Mouse (Mus musculus) lung, embryonic 15.5 days (tissue): ENCODE measurements around the gene Aqp1. TPM values are rescaled to one million over a fixed set of nuclear protein-coding genes. Genes with fewer than 3 reads are reported as not detected.
A peak's percentile ranks its signal among the peaks of the same experiment; 100 is the strongest.

Experiments
- ATAC-seq: fragments of 200-750 bp; cut with Nextera tagmentation; 2 replicates; pipeline ENCODE4 v1.8.0; 2017; ENCODE audit warnings: moderate number of reproducible peaks, borderline replicate concordance; ENCODE audit not compliant: low FRiP score, low TSS enrichment; ENCODE audit errors: extremely low read depth
- H3K27ac ChIP-seq: fragments of 300-500 bp; sonication (generic); 2 replicates; pipeline ENCODE4 v1.5.1; 2015; ENCODE audit warnings: moderate library complexity, mild to moderate bottlenecking, inconsistent platforms
- H3K27me3 ChIP-seq: fragments of 300-500 bp; sonication (generic); 2 replicates; pipeline ENCODE4 v1.6.1; 2015; ENCODE audit warnings: inconsistent platforms
- H3K36me3 ChIP-seq: fragments of 300-500 bp; sonication (generic); 2 replicates; pipeline ENCODE4 v1.6.1; 2015; ENCODE audit warnings: inconsistent platforms
- H3K4me1 ChIP-seq: fragments of 300-500 bp; sonication (generic); 2 replicates; pipeline ENCODE4 v1.6.1; 2015; ENCODE audit warnings: inconsistent platforms
- H3K4me2 ChIP-seq: fragments of 300-500 bp; sonication (generic); 2 replicates; pipeline ENCODE4 v1.6.1; 2015; ENCODE audit warnings: inconsistent platforms, mild to moderate bottlenecking, moderate library complexity
- H3K4me3 ChIP-seq: fragments of 300-500 bp; sonication (generic); 2 replicates; pipeline ENCODE4 v1.5.1; 2015; ENCODE audit warnings: mild to moderate bottlenecking, inconsistent platforms
- H3K9ac ChIP-seq: fragments of 300-500 bp; sonication (generic); 2 replicates; pipeline ENCODE4 v1.6.1; 2015; ENCODE audit warnings: inconsistent platforms
- H3K9me3 ChIP-seq: fragments of 300-500 bp; sonication (generic); 2 replicates; pipeline ENCODE4 v1.6.1; 2016; ENCODE audit warnings: inconsistent platforms
- WGBS: fragments of 180-500 bp; shearing (Covaris S2); methylation state at CpG from one replicate; pipeline ENCODE4 v1.1.7; 2015; 5-methylcytosine and 5-hydroxymethylcytosine counted together
- microRNA-seq: library from miRNA; unstranded; fragments of <30 nt; microRNA quantifications from one replicate; pipeline ENCODE4, GENCODE M21; 2016
- polyA plus RNA-seq: library from polyadenylated mRNA; unstranded; fragments of >200 nt; fragmentation: Nextera tagmentation; extraction: Ambion mirVana; gene quantifications from 2 replicates; pipeline ENCODE4 v1.2.1, GENCODE M21; 2015

The Aqp1 gene
- polyA plus RNA-seq, 1 experiment from 2014 or later, result 57.9 TPM

DNA sequence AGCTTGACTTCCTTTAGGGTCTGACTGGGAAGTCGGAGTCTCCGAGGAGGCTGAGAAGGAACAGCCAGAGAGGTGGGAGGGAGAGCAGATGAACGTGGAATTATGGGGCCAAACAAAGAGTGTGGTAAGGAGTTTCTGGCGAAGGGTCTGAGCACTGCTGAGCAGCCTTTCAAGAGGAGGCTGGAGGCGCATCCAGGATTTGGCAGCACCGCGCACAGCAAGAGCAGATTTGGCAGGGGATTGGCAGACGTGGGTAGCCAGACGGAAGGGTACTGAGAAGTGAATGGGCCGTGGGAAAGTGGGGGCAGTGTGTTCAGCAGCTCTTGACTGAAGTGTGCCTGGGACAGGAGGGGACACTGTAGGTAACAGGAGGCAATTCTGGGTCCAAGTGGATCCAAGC, 58.6 kb downstream of the Aqp1 start:
- Histone ChIP-seq H3K4me1 (peaks cover 7% of the 10 kb centered on the region; the same call in 1 of the 2 replicates), H3K4me2 (no peak overlapping the region), H3K9me3 (no peaks in the 10 kb centered on the region), H3K9ac (no peak overlapping the region), H3K27me3 (no peaks in the 10 kb centered on the region), H3K27ac (no peak overlapping the region), H3K4me3 (no peak overlapping the region), H3K36me3 (no peaks in the 10 kb centered on the region)
- ATAC-seq, result no peak
- WGBS, result 68% methylated on average over 10 of the region's 10 CpGs

DNA sequence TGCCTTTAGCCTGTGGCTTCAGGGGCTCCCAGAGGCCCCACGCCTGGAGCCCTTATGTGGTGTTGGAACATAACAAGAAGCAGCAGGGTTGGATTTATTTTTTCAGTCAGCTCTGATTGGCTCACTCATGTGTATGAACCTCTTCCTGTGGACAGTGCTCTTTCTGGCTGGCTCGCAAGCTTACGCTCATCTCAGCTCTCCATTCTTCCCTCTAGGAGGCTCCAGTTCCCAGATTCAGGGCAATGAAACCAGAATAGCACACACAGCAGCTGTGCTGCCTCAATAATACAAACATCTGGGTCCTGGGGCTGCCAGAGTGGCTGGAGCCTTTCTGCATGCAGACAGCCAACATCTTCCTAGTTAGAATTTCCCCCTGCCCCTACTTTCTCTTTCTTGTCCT, 59.9 kb downstream of the Aqp1 start:
- 31% methylated on average over 3 of the region's 3 CpGs for WGBS
- H3K27me3 ChIP-seq, result no peaks in the 10 kb centered on the region
- H3K27ac ChIP-seq, result 0 out of 2 replicates have a peak overlapping the region, but pooled peaks have one; percentile 9
- H3K4me2 ChIP-seq, result peak overlapping the region; percentile 22; the same call in 1 of the 2 replicates
- ATAC-seq, result peak; percentile 78; the same call in 1 of the 2 replicates
- no peaks in the 10 kb centered on the region for H3K9me3 ChIP-seq
- peaks cover 7% of the 10 kb centered on the region; the same call in 1 of the 2 replicates for H3K4me1 ChIP-seq
- no peak overlapping the region for H3K4me3 ChIP-seq
- no peak overlapping the region for H3K9ac ChIP-seq
- H3K36me3 ChIP-seq, result no peaks in the 10 kb centered on the region

- WGBS, result 55% methylated on average over 11 of the region's 11 CpGs
- Histone ChIP-seq H3K9me3 (no peaks in the 10 kb centered on the region), H3K27me3 (no peaks in the 10 kb centered on the region), H3K4me3 (no peak overlapping the region), H3K9ac (no peak overlapping the region), H3K36me3 (no peaks in the 10 kb centered on the region), H3K27ac (peak overlapping the region; percentile 9), H3K4me2 (peak overlapping the region; percentile 22; the same call in 1 of the 2 replicates), H3K4me1 (peaks cover 7% of the 10 kb centered on the region; the same call in 1 of the 2 replicates)
- ATAC-seq, result peak; percentile 56
Measured at GRCm38 (mm10) chr6:55396622-55397041, 60.4 kb downstream of the Aqp1 start.

Small RNA genes within 50 kb of the gene (microRNA-seq; reads per million reads assigned to microRNA genes)
- not detected for gene Gm25458

Other genes with a start within 250 kb of the Aqp1 start
- 0.31 and 0.42 TPM in 2 replicates for gene Crhr2, start 203.4 kb upstream of the Aqp1 start, polyA plus RNA-seq
- 0.15 and 0.24 TPM in 2 replicates for gene Inmt, start 161.4 kb upstream of the Aqp1 start, polyA plus RNA-seq
- gene Mindy4, start 133.0 kb upstream of the Aqp1 start, polyA plus RNA-seq, result 16.1 and 16.4 TPM in 2 replicates
- 0.09 and 0.10 TPM in 2 replicates for gene Ghrhr, start 39.9 kb downstream of the Aqp1 start, polyA plus RNA-seq
- gene Adcyap1r1, start 115.5 kb downstream of the Aqp1 start, polyA plus RNA-seq, result 0.40 and 0.71 TPM in 2 replicates